8 mouse cellular contexts compared by ENCODE assay signal in genomic region chrX:71556115-71556941, GRCm38 (mm10). TPM values are rescaled to one million over a fixed set of nuclear protein-coding genes. Genes with fewer than 3 reads are reported as not detected.
A peak's percentile ranks its signal among the peaks of the same experiment; 100 is the strongest.
DNase-seq lines count a peak whose midpoint lies in the region; ATAC-seq lines count a peak whose summit lies in the region.

No protein-coding gene starts in this region.

- ATAC-seq in CD4-positive, CD25-positive, alpha-beta regulatory T cell, adult 4 months: peak; percentile 10
- ATAC-seq in kidney, embryonic 14.5 days (ENCODE audit: low FRiP score, low TSS enrichment): peak; percentile 65
- ATAC-seq in megakaryocyte progenitor cell, adult 5-6 weeks (replicated peaks; ENCODE audit: poor library complexity): peak; percentile 1; the same call in 1 of the 2 replicates

- peak overlapping the region; percentile 91 for H3K9ac ChIP-seq in kidney, embryonic 14.5 days (ENCODE audit: low read depth, low read length)

- peaks cover 4% of the 10 kb centered on the region; the same call in 1 of the 2 replicates for H3K9me3 ChIP-seq in heart, embryonic 10.5 days
- H3K9me3 ChIP-seq in kidney, embryonic 14.5 days (ENCODE audit: control insufficient read depth, low read length): no peaks in the 10 kb centered on the region

- H3K4me2 ChIP-seq in kidney, embryonic 14.5 days (replicated peaks; ENCODE audit: low read depth, low read length): peak overlapping the region; percentile 41

- H3K36me3 ChIP-seq in heart, embryonic 10.5 days: peaks cover 17% of the 10 kb centered on the region
- peaks cover 10% of the 10 kb centered on the region; the same call in 1 of the 2 replicates for H3K36me3 ChIP-seq in kidney, embryonic 14.5 days (ENCODE audit: control insufficient read depth, insufficient read depth, low read length)
- no peaks in the 10 kb centered on the region for H3K36me3 ChIP-seq in splenic B cell, adult 2 months (ENCODE audit: control insufficient read depth, insufficient read depth, low read length, poor library complexity, severe bottlenecking)

- peak overlapping the region; percentile 96 for H3K27ac ChIP-seq in heart, embryonic 10.5 days
- peak overlapping the region; percentile 95 for H3K27ac ChIP-seq in kidney, embryonic 14.5 days (ENCODE audit: low read depth, low read length)

- WGBS in heart, embryonic 10.5 days: 25% methylated on average over 75 of the region's 112 CpGs
- 25% methylated on average over 55 of the region's 112 CpGs for WGBS in kidney, embryonic 14.5 days

- H3K27me3 ChIP-seq in heart, embryonic 10.5 days (ENCODE audit: insufficient read depth, poor library complexity, severe bottlenecking): peaks cover 18% of the 10 kb centered on the region; the same call in 1 of the 2 replicates
- no peaks in the 10 kb centered on the region for H3K27me3 ChIP-seq in kidney, embryonic 14.5 days (ENCODE audit: control insufficient read depth, insufficient read depth, low read length)
- H3K27me3 ChIP-seq in splenic B cell, adult 2 months (ENCODE audit: control insufficient read depth, insufficient read depth, low read length, poor library complexity, severe bottlenecking): no peaks in the 10 kb centered on the region

- H3K4me3 ChIP-seq in heart, embryonic 10.5 days: peak overlapping the region; percentile 78
- H3K4me3 ChIP-seq in kidney, embryonic 14.5 days (ENCODE audit: low read length): peak overlapping the region; percentile 68

- DNase-seq in 416B (ENCODE audit: low read depth): peak; percentile 1
- peak; percentile 43 to 53 for DNase-seq in cerebellum, postnatal 10 days
- peak; percentile 76 for DNase-seq in heart, embryonic 10.5 days (ENCODE audit: low spot score)
- peak; percentile 12 for DNase-seq in splenic B cell, adult 2 months (ENCODE audit: low read depth, low spot score)
- no peak for DNase-seq in left cerebral cortex, adult 18-20 months (ENCODE audit: low spot score in 2 of 2)

- no peaks in the 10 kb centered on the region for H3K4me1 ChIP-seq in heart, embryonic 10.5 days
- no peaks in the 10 kb centered on the region for H3K4me1 ChIP-seq in kidney, embryonic 14.5 days (ENCODE audit: control insufficient read depth, insufficient read depth, low read length)

RNA-seq across cellular contexts. Expression of gene Hmgb3, which starts 0.6 kb away (rescaled TPM):
- 10 to 100 TPM; 22.3 to 38.7 TPM for polyA plus RNA-seq in CD4-positive, CD25-positive, alpha-beta regulatory T cell, adult 4 months (2017; shearing (Covaris generic))
- polyA plus RNA-seq in heart, embryonic 10.5 days (2016; fragmentation: Nextera tagmentation; extraction: Ambion mirVana): 239 and 351 TPM in 2 replicates
- polyA plus RNA-seq in kidney, embryonic 14.5 days (2014; fragmentation: Nextera tagmentation; extraction: Ambion mirVana): 317 and 331 TPM in 2 replicates
- total RNA-seq in megakaryocyte progenitor cell, adult 5-6 weeks (2015): 92.2 and 113 TPM in 2 replicates
- 137 and 192 TPM in 2 replicates for total RNA-seq in megakaryocyte progenitor cell, adult 5-6 weeks (2017)
- total RNA-seq in left cerebral cortex, adult 18-20 months (2021): 10 to 100 TPM; 25.7 to 30.8 TPM

Comparison
In these comparisons a context has a peak if more than half of its experiments do, and no peak if none do; other contexts are left out.
1. DNase-seq: peak in 416B (single experiment), cerebellum, postnatal 10 days (2 of 2), heart, embryonic 10.5 days (single experiment) and splenic B cell, adult 2 months (single experiment); none in left cerebral cortex, adult 18-20 months (0 of 2).
2. ATAC-seq: peak in every context shown above with its lines; median percentile 65 in kidney, embryonic 14.5 days; 10 in CD4-positive, CD25-positive, alpha-beta regulatory T cell, adult 4 months; 1 in megakaryocyte progenitor cell, adult 5-6 weeks.